Mouse (Mus musculus) fat pad, adult 2 months (tissue): ENCODE measurements around the gene Jag1.

ENCODE experiments used
- DNase-seq: peaks from one replicate; pipeline ENCODE4 v3.0.0-alpha.2; 2011; ENCODE audit warnings: low read depth, low spot score; ENCODE audit errors: extremely low read depth

The Jag1 gene

DNA sequence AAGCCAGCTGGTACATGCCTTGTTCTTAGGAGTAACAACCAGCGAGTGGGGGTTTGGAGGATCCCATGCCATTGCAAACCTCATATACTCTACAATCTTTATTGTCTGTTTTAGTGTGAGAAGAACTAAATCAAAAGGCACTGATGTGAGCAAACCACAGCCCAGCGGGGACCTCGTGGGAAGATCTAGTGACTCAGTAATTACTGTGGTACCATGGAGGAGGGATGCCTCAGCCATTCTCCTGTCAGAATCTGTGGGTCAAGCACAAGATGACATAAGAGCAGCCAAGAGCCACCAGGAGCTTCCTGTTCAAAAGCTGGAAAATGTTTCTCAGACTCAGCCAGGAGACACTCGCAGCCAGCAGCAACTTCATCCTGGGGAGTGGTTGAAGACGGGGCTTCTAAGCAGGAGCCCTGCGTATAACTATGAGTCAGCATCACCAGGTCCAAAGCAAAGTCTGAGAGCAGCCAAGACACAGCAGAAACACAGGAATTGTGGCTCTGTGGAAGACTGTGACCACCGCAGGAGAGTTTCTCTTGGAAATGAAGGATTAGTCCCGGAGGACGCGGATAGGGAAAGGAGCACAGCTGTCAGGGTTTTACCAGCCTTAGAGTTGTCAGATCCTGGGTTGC is 48.8 kb downstream of the Jag1 start:
- no peak for DNase-seq

DNA sequence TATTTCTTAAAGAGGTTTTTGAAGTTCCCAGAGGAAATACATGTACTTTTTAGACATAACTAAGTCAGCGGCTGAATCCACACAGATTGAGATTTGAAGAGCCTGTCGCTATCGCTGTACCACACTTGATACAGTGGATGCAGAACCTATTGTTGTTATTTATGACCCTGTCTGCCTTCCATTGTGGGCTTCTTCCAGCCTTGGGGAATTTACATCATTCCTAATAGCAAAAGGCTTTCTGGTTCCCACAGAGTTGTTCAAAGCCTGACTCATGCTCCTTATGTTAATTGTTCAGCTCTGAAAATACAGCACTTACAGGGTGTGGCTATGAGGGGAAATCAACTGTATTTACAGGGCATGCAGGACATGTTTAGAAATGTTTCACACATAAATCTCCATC is 51.9 kb downstream of the Jag1 start:
- DNase-seq: no peak

DNA sequence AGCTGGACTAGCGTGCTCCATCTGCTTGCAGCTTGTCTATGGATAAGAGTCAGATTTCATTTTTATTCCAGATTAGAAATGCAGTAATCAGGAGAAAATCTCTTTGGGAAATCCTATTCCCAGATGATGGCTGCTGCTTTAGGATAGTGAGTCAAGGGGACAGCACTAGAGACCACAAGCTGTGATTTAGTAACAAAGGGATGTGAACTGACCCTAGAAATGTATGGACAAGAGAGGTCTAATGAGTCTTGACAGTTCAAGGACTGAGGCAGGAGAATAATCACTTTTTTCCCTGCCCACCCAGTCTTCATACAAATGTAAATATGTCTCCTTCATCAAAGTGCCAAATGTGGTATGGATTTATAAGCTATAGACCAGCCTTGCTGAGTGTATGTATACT is 52.6 kb downstream of the Jag1 start:
- no peak for DNase-seq

DNA sequence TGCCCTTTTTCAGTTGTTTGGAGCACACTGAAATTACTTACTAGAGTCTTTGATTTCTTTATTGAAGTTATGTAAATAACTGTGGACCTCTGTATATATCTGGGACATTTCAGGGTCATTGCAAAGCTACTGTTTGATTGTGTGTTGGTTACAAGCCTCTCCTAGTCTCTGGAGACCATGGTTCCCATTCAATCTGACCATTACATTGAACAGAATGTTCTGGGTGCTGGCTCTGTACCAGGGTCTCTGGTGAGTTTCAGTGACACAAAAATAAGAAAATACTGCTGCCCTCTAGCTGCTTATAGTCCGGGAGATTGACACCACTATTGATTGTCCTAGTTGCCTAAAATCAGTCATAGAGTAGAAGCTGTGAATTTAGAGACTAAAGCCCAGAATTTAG is 66.5 kb downstream of the Jag1 start:
- DNase-seq: no peak

DNA sequence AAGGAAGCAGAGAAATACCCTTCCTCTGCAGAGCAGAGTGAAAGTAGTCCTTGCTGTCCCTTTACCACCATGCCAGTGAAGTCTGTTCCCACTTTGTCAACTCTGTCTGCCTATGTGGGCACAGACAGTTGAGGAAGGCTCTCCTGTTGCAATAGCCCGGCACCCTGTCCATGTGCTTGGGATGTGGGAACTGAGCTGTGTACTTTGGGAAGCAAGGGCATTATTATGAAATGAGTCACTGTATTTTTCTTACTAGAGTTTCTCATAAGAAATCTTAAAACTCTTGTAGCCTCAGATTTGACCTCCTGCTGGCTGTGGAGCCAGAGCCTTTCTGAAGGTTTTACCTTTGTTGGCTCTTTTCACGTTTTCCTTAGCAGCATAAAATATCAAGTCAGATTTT is 67.1 kb downstream of the Jag1 start:
- no peak for DNase-seq

DNA sequence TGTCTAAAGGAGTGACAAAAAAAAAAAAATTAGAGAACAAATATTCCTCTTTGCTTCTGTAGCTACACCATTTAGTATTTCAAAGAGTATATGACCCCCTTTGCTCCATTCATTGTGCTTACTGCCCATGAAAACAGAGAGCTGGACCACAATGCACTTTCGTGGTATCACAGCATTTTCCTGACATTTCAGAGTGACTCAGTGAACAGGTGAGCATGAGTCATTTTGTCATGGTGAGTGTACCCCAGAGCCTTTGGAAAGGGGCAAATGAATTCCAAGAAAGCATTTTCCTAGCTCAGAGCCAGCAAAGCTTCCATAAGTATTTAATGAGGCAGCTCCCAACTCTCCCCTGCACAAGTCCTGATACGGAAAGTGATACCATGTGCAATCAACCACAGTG is 72.3 kb downstream of the Jag1 start:
- DNase-seq: no peak
